Mouse (Mus musculus): Measurements from ENCODE around the gene 1110051M20Rik. TPM values are rescaled to one million over a fixed set of nuclear protein-coding genes. Genes with fewer than 3 reads are reported as not detected.

1110051M20Rik gene
- polyA plus RNA-seq, 2 experiments = 34.9 to 50.6 TPM

GRCm38 (mm10) chr2:91279372-91279755, 165.1 kb downstream of the 1110051M20Rik start:
- Histone ChIP-seq H3K27me3 (ENCODE audit: control insufficient read depth, insufficient read depth, low read length) (no peaks in the 10 kb centered on the region), H3K36me3 (ENCODE audit: control insufficient read depth, insufficient read depth, low read length) (peaks cover 32% of the 10 kb centered on the region), H3K4me3 (replicated peaks; ENCODE audit: low read length) (no peak overlapping the region), H3K4me1 (ENCODE audit: control insufficient read depth, insufficient read depth, low read length) (peaks cover 5% of the 10 kb centered on the region; the same call in 1 of the 2 replicates), H3K4me2 (replicated peaks; ENCODE audit: low read depth, low read length, severe bottlenecking) (no peak overlapping the region), H3K9me3 (ENCODE audit: control insufficient read depth, low read length) (no peaks in the 10 kb centered on the region), H3K9ac (ENCODE audit: low read depth, low read length, severe bottlenecking) (no peak overlapping the region), H3K27ac (replicated peaks; ENCODE audit: low read depth, low read length) (no peak overlapping the region)
- ATAC-seq (ENCODE audit: low FRiP score, low read depth) (no peak; the same call in 1 of the 2 replicates), DNase-seq (ENCODE audit: low spot score) (no peak)
- no peak for TF ChIP-seq POLR2A (IDR thresholded peaks at IDR 0.05; ENCODE audit: borderline replicate concordance, extremely low read depth, insufficient read depth, insufficient read length)
- 47% methylated on average over 2 of the region's 2 CpGs for WGBS

- Histone ChIP-seq H3K27ac (replicated peaks; ENCODE audit: low read depth, low read length) (no peak overlapping the region), H3K4me2 (replicated peaks; ENCODE audit: low read depth, low read length, severe bottlenecking) (no peak overlapping the region), H3K9me3 (ENCODE audit: control insufficient read depth, low read length) (no peaks in the 10 kb centered on the region), H3K27me3 (ENCODE audit: control insufficient read depth, insufficient read depth, low read length) (no peaks in the 10 kb centered on the region), H3K4me3 (replicated peaks; ENCODE audit: low read length) (no peak overlapping the region), H3K36me3 (ENCODE audit: control insufficient read depth, insufficient read depth, low read length) (peaks cover 37% of the 10 kb centered on the region), H3K9ac (ENCODE audit: low read depth, low read length, severe bottlenecking) (no peak overlapping the region), H3K4me1 (ENCODE audit: control insufficient read depth, insufficient read depth, low read length) (peaks cover 5% of the 10 kb centered on the region; the same call in 1 of the 2 replicates)
- TF ChIP-seq POLR2A (IDR thresholded peaks at IDR 0.05; ENCODE audit: borderline replicate concordance, extremely low read depth, insufficient read depth, insufficient read length) = no peak
- DNase-seq (ENCODE audit: low spot score) (peak; percentile 67), ATAC-seq (ENCODE audit: low FRiP score, low read depth) (peak; percentile 46; the same call in 1 of the 2 replicates)
- WGBS = 36% methylated on average over 10 of the region's 10 CpGs
These were observed 165.6 kb downstream of the 1110051M20Rik start for GRCm38 (mm10) chr2:91278749-91279371.

GRCm38 (mm10) chr2:91269687-91270133, 174.8 kb downstream of the 1110051M20Rik start:
- Histone ChIP-seq H3K9me3 (ENCODE audit: control insufficient read depth, low read length) (no peaks in the 10 kb centered on the region), H3K4me1 (ENCODE audit: control insufficient read depth, insufficient read depth, low read length) (peaks cover 9% of the 10 kb centered on the region; the same call in 1 of the 2 replicates), H3K27ac (replicated peaks; ENCODE audit: low read depth, low read length) (no peak overlapping the region), H3K27me3 (ENCODE audit: control insufficient read depth, insufficient read depth, low read length) (no peaks in the 10 kb centered on the region), H3K4me3 (replicated peaks; ENCODE audit: low read length) (no peak overlapping the region), H3K4me2 (replicated peaks; ENCODE audit: low read depth, low read length, severe bottlenecking) (no peak overlapping the region), H3K36me3 (ENCODE audit: control insufficient read depth, insufficient read depth, low read length) (peaks cover 80% of the 10 kb centered on the region), H3K9ac (ENCODE audit: low read depth, low read length, severe bottlenecking) (no peak overlapping the region)
- ATAC-seq (ENCODE audit: low FRiP score, low read depth) (no peak), DNase-seq (ENCODE audit: low spot score) (no peak)
- WGBS = 91% methylated on average over 8 of the region's 8 CpGs
- TF ChIP-seq POLR2A (IDR thresholded peaks at IDR 0.05; ENCODE audit: borderline replicate concordance, extremely low read depth, insufficient read depth, insufficient read length) = no peak

- H3K4me3 ChIP-seq (replicated peaks; ENCODE audit: low read length) = no peak overlapping the region
- no peak for TF ChIP-seq POLR2A (IDR thresholded peaks at IDR 0.05; ENCODE audit: borderline replicate concordance, extremely low read depth, insufficient read depth, insufficient read length)
- 88% methylated on average over 2 of the region's 2 CpGs for WGBS
- no peaks in the 10 kb centered on the region for H3K27me3 ChIP-seq (ENCODE audit: control insufficient read depth, insufficient read depth, low read length)
- H3K36me3 ChIP-seq (ENCODE audit: control insufficient read depth, insufficient read depth, low read length) = peaks cover 74% of the 10 kb centered on the region
- DNase-seq (ENCODE audit: low spot score) (no peak), ATAC-seq (ENCODE audit: low FRiP score, low read depth) (no peak)
- no peak overlapping the region for H3K27ac ChIP-seq (replicated peaks; ENCODE audit: low read depth, low read length)
- H3K9me3 ChIP-seq (ENCODE audit: control insufficient read depth, low read length) = no peaks in the 10 kb centered on the region
- peaks cover 15% of the 10 kb centered on the region; the same call in 1 of the 2 replicates for H3K4me1 ChIP-seq (ENCODE audit: control insufficient read depth, insufficient read depth, low read length)
- no peak overlapping the region for H3K4me2 ChIP-seq (replicated peaks; ENCODE audit: low read depth, low read length, severe bottlenecking)
- H3K9ac ChIP-seq (ENCODE audit: low read depth, low read length, severe bottlenecking) = no peak overlapping the region
These were observed 175.8 kb downstream of the 1110051M20Rik start for GRCm38 (mm10) chr2:91268706-91269105.

DNA sequence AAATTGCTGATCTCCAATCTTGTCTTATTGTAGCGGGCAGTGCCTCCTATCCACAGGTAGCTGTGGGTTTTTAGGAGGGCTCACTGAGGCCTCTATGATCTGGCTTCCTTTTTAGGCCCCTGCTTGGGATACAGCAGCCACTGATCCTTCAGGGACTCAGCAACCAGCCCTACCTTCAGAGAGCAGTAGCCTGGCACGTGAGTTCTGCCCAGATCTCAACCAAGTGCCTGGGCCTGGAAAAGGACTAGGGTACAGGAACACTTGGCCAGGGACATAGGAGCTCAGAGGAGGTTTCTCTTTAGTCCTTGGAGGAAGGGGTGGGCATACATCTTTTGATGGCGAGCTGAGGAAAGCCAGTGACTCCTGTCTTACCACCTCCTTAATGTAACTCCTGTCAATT, 176.5 kb downstream of the 1110051M20Rik start:
- Histone ChIP-seq H3K4me2 (replicated peaks; ENCODE audit: low read depth, low read length, severe bottlenecking) (no peak overlapping the region), H3K9ac (ENCODE audit: low read depth, low read length, severe bottlenecking) (no peak overlapping the region), H3K27me3 (ENCODE audit: control insufficient read depth, insufficient read depth, low read length) (no peaks in the 10 kb centered on the region), H3K36me3 (ENCODE audit: control insufficient read depth, insufficient read depth, low read length) (peaks cover 74% of the 10 kb centered on the region), H3K4me1 (ENCODE audit: control insufficient read depth, insufficient read depth, low read length) (peaks cover 15% of the 10 kb centered on the region; the same call in 1 of the 2 replicates), H3K4me3 (replicated peaks; ENCODE audit: low read length) (no peak overlapping the region), H3K27ac (replicated peaks; ENCODE audit: low read depth, low read length) (no peak overlapping the region), H3K9me3 (ENCODE audit: control insufficient read depth, low read length) (no peaks in the 10 kb centered on the region)
- no peak for DNase-seq (ENCODE audit: low spot score)
- ATAC-seq (ENCODE audit: low FRiP score, low read depth) = no peak
- 91% methylated on average over 3 of the region's 3 CpGs for WGBS
- no peak for TF ChIP-seq POLR2A (IDR thresholded peaks at IDR 0.05; ENCODE audit: borderline replicate concordance, extremely low read depth, insufficient read depth, insufficient read length)
